8 mouse cellular contexts compared by ENCODE assay signal in genomic region chr2:167933397-167933796, GRCm38 (mm10). TPM values are rescaled to one million over a fixed set of nuclear protein-coding genes. Genes with fewer than 3 reads are reported as not detected.
DNase-seq lines count a peak whose midpoint lies in the region; ATAC-seq and TF ChIP-seq lines count a peak whose summit lies in the region.

No protein-coding gene starts in this region.

- no peaks in the 10 kb centered on the region for H3K27me3 ChIP-seq in heart, embryonic 15.5 days
- H3K27me3 ChIP-seq in hindbrain, embryonic 12.5 days = no peaks in the 10 kb centered on the region
- no peaks in the 10 kb centered on the region for H3K27me3 ChIP-seq in midbrain, embryonic 12.5 days

- no peak for DNase-seq in heart, postnatal 36 days
- DNase-seq in yolk sac, embryonic 10.5 days (ENCODE audit: low spot score) = no peak
- no peak for DNase-seq in frontal cortex, postnatal 10 days (ENCODE audit: low spot score in 2 of 2)
- no peak for DNase-seq in frontal cortex, postnatal 25 days (ENCODE audit: low spot score in 2 of 2)

- no peaks in the 10 kb centered on the region for H3K36me3 ChIP-seq in heart, embryonic 15.5 days
- no peaks in the 10 kb centered on the region for H3K36me3 ChIP-seq in hindbrain, embryonic 12.5 days
- peaks cover 8% of the 10 kb centered on the region for H3K36me3 ChIP-seq in midbrain, embryonic 12.5 days

- H3K4me2 ChIP-seq in heart, embryonic 15.5 days = peak overlapping the region; percentile 82
- peak overlapping the region; percentile 81 for H3K4me2 ChIP-seq in hindbrain, embryonic 12.5 days (replicated peaks)
- H3K4me2 ChIP-seq in midbrain, embryonic 12.5 days (replicated peaks) = peak overlapping the region; percentile 77

- peaks cover 41% of the 10 kb centered on the region for H3K4me1 ChIP-seq in heart, embryonic 15.5 days (replicated peaks)
- H3K4me1 ChIP-seq in bone marrow macrophage, adult 2 months (ENCODE audit: control insufficient read depth, insufficient read depth, low read length) = peaks cover 42% of the 10 kb centered on the region
- peaks cover 41% of the 10 kb centered on the region for H3K4me1 ChIP-seq in hindbrain, embryonic 12.5 days
- peaks cover 38% of the 10 kb centered on the region for H3K4me1 ChIP-seq in midbrain, embryonic 12.5 days

- H3K9me3 ChIP-seq in heart, embryonic 15.5 days (replicated peaks) = no peaks in the 10 kb centered on the region
- H3K9me3 ChIP-seq in hindbrain, embryonic 12.5 days (replicated peaks) = no peaks in the 10 kb centered on the region
- H3K9me3 ChIP-seq in midbrain, embryonic 12.5 days = no peaks in the 10 kb centered on the region

- WGBS in heart, embryonic 15.5 days = 23% methylated on average over 7 of the region's 7 CpGs
- WGBS in hindbrain, embryonic 12.5 days = 42% methylated on average over 7 of the region's 7 CpGs
- WGBS in midbrain, embryonic 12.5 days = 16% methylated on average over 7 of the region's 7 CpGs

- no peak for TF ChIP-seq POLR2A in bone marrow macrophage, adult 2 months (IDR thresholded peaks at IDR 0.05; ENCODE audit: borderline replicate concordance, low read depth, low read length)

- H3K27ac ChIP-seq in heart, embryonic 15.5 days = no peak overlapping the region
- H3K27ac ChIP-seq in bone marrow macrophage, adult 2 months (ENCODE audit: insufficient read depth, low read depth, low read length) = no peak overlapping the region
- no peak overlapping the region for H3K27ac ChIP-seq in hindbrain, embryonic 12.5 days
- H3K27ac ChIP-seq in midbrain, embryonic 12.5 days (replicated peaks) = peak overlapping the region; percentile 71; the same call in 1 of the 2 replicates

- peak overlapping the region; percentile 87 for H3K4me3 ChIP-seq in heart, embryonic 15.5 days
- H3K4me3 ChIP-seq in bone marrow macrophage, adult 2 months (ENCODE audit: insufficient read depth, low read length) = peak overlapping the region; percentile 85
- H3K4me3 ChIP-seq in hindbrain, embryonic 12.5 days = peak overlapping the region; percentile 94
- H3K4me3 ChIP-seq in midbrain, embryonic 12.5 days = peak overlapping the region; percentile 96

- no peak for TF ChIP-seq CTCF in bone marrow macrophage, adult 2 months (IDR thresholded peaks at IDR 0.05; ENCODE audit: low read depth, low read length)

- H3K9ac ChIP-seq in heart, embryonic 15.5 days = peak overlapping the region; percentile 89
- peak overlapping the region; percentile 97 for H3K9ac ChIP-seq in hindbrain, embryonic 12.5 days
- peak overlapping the region; percentile 95 for H3K9ac ChIP-seq in midbrain, embryonic 12.5 days (replicated peaks)

- intact Hi-C loops in heart, postnatal 36 days (cut with DNase I) = no loop called here

- no peak for ATAC-seq in heart, embryonic 15.5 days (replicated peaks; ENCODE audit: insufficient number of reproducible peaks, insufficient read depth, low FRiP score, low read depth)
- no peak for ATAC-seq in hindbrain, embryonic 12.5 days (ENCODE audit: low FRiP score)
- no peak for ATAC-seq in midbrain, embryonic 12.5 days (ENCODE audit: low FRiP score, low read depth)

RNA-seq across cellular contexts. Expression of gene Ptpn1, which starts 1.5 kb away (rescaled TPM):
- 44.8 and 45.1 TPM in 2 replicates for polyA plus RNA-seq in heart, embryonic 15.5 days (2015; fragmentation: Nextera tagmentation; extraction: Ambion mirVana)
- total RNA-seq in heart, postnatal 36 days (2021) = 10 to 100 TPM; 19.5 to 22.3 TPM
- polyA plus RNA-seq in bone marrow macrophage, adult 2 months (2012; ENCODE audit: insufficient read depth, insufficient read length, missing spikeins) = 84.4 and 94.5 TPM in 2 replicates
- polyA plus RNA-seq in hindbrain, embryonic 12.5 days (2016; fragmentation: Nextera tagmentation; extraction: Ambion mirVana) = 96.9 and 118 TPM in 2 replicates
- 114 and 117 TPM in 2 replicates for polyA plus RNA-seq in midbrain, embryonic 12.5 days (2016; fragmentation: Nextera tagmentation; extraction: Ambion mirVana)
